Mouse (Mus musculus) gastrocnemius, adult 18-20 months (tissue): ENCODE measurements around the gene Zfp946. TPM values are rescaled to one million over a fixed set of nuclear protein-coding genes. Genes with fewer than 3 reads are reported as not detected.

ENCODE experiments used
- DNase-seq: peaks from one replicate; pipeline ENCODE4 v3.0.0; 2021; ENCODE audit warnings: low spot score
- long read RNA-seq, 2 experiments: library from polyadenylated mRNA; stranded (forward); transcript quantifications; one replicate each; pipeline ENCODE4 v2.0.0; 2021
- total RNA-seq, 2 experiments: library from RNA; stranded (reverse); gene quantifications; 2 replicates each; pipeline ENCODE4 v1.2.3; 2021

The Zfp946 gene
- total RNA-seq, result 1 to 10 TPM; 4.8 to 5.6 TPM
- long read RNA-seq, experiment 1, transcript Zfp946-202 (7 exons, 2,926 nt), result major isoform, 8 of 18 reads
- long read RNA-seq, experiment 1, partial matches to known transcripts, result 1 of 18 reads
- long read RNA-seq, experiment 1, other reads (novel, unspliced or antisense), result 9 of 18 reads
- long read RNA-seq, experiment 2, partial matches to known transcripts, result 0 of 10 reads
- long read RNA-seq, experiment 2, other reads (novel, unspliced or antisense), result 6 of 10 reads

GRCm38 (mm10) chr17:22423952-22424617 lies at the start of gene Zfp946:
Gene Zfp946, plus strand, starts transcription at chr17:22424222.
- peak; percentile 82 for DNase-seq

GRCm38 (mm10) chr17:22410756-22411155 lies 13.3 kb upstream of the Zfp946 start:
- DNase-seq, result no peak

- peak; percentile 57 for DNase-seq
Observed at GRCm38 (mm10) chr17:22417510-22417909, 6.5 kb upstream of the Zfp946 start.

GRCm38 (mm10) chr17:22424636-22425354 lies 773 bp downstream of the Zfp946 start:
- DNase-seq, result no peak

GRCm38 (mm10) chr17:22447684-22448083 lies 23.7 kb downstream of the Zfp946 start:
- DNase-seq, result no peak

GRCm38 (mm10) chr17:22497120-22497519 lies 73.1 kb downstream of the Zfp946 start:
- no peak for DNase-seq

Other genes with a start within 250 kb of the Zfp946 start
- 1 to 10 TPM; 2.6 to 2.9 TPM for gene Zfp994, start 198.6 kb upstream of the Zfp946 start, total RNA-seq
- 10 to 100 TPM in 1 of 2 experiments, 1 to 10 TPM in 1; 9.8 to 10.7 TPM for gene CT030661.1, start 109.4 kb upstream of the Zfp946 start, total RNA-seq
- 1 to 10 TPM; 4.4 to 5.2 TPM for gene Zfp944, start 62.8 kb upstream of the Zfp946 start, total RNA-seq
- 1 to 10 TPM; 8.5 to 9.1 TPM for gene Zfp758, start 62.8 kb upstream of the Zfp946 start, total RNA-seq
- gene Vmn2r111, start 149.3 kb downstream of the Zfp946 start, total RNA-seq, result not detected
- not detected for gene Vmn2r112, start 176.7 kb downstream of the Zfp946 start, total RNA-seq